In the genomic region with DNA sequence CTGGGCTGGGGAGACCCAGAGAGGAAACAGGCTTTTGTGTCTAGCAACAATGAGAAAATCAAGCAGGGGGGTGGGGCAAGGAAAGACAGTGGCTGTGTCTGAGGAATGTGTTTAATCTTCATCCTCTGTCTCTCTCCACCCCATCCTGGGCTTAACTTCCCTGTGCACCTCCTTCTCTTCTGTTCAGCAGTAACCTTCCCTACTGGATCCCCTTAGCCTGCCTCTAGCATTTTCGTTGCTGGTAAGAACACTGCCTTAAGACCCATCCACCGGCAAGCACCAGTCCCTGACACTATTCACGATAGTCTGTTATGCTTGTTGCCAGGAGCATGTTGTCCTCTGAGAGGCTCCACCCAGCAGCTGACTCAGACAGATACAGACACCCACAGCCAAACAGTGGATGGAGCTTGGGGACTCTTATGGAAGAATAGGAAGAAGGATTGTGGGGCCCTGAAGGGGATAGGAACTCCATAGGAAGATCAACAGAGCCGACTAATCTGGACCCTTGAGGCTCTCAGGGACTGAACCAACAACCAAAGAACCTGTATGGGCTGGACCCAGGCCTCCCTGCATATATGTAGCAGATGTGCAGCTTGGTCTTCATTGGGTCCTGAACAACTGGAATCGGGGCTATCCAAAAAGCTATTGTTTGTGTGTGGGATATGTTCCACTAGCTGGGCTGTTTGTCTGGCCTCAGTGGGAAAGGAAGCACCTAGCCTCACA, we compare ENCODE assay signal across 9 mouse cellular contexts. TPM values are rescaled to one million over a fixed set of nuclear protein-coding genes. Genes with fewer than 3 reads are reported as not detected.
DNase-seq lines count a peak whose midpoint lies in the region; ATAC-seq lines count a peak whose summit lies in the region.
"Had no signal": no experiment of that assay in that cellular context is flagged by ENCODE, and none has a peak within 500 bp of the region (broad histone marks: within the 10 kb centered on the region; RNA-seq: fewer than 3 reads in every experiment).

No protein-coding gene starts in this region.

- 30% methylated on average over 5 of the region's 5 CpGs for WGBS in liver, embryonic 12.5 days (ENCODE audit: insufficient replicate concordance)

- peak overlapping the region; percentile 77 for H3K27ac ChIP-seq in liver, embryonic 12.5 days

- H3K4me3 ChIP-seq in liver, embryonic 12.5 days: peak overlapping the region; percentile 10; the same call in 1 of the 2 replicates

- no peaks in the 10 kb centered on the region for H3K9me3 ChIP-seq in liver, embryonic 12.5 days (replicated peaks)

- no peaks in the 10 kb centered on the region for H3K36me3 ChIP-seq in liver, embryonic 12.5 days

- peaks cover 39% of the 10 kb centered on the region for H3K4me1 ChIP-seq in liver, embryonic 12.5 days

- peak; percentile 90 for ATAC-seq in liver, embryonic 12.5 days
- ATAC-seq: forebrain, embryonic 16.5 days had no signal

- H3K9ac ChIP-seq in liver, embryonic 12.5 days: peak overlapping the region; percentile 49

- no peaks in the 10 kb centered on the region for H3K27me3 ChIP-seq in liver, embryonic 12.5 days (replicated peaks)

- peak; percentile 55 for DNase-seq in adrenal gland, adult 2 months
- DNase-seq in adrenal gland, adult 18-20 months (ENCODE audit: low spot score in 2 of 2): no peak
- peak; percentile 65 for DNase-seq in 3T3-L1 (ENCODE audit: low read depth, low spot score)
- DNase-seq in heart, adult 8-10 months (ENCODE audit: low spot score): peak; percentile 57
- no peak for DNase-seq in right cerebral cortex, adult 2 months (ENCODE audit: low spot score in 2 of 2)
- DNase-seq in ovary, postnatal 10 days (ENCODE audit: low spot score): no peak
- no peak for DNase-seq in layer of hippocampus, postnatal 10 days (ENCODE audit: low spot score in 2 of 2)

- peak overlapping the region; percentile 63 for H3K4me2 ChIP-seq in liver, embryonic 12.5 days

RNA-seq across cellular contexts. Expression of a gene that starts 8.4 kb away (rescaled TPM):
- not detected for total RNA-seq in adrenal gland, adult 2 months (2021)
- 0.18 and 0.55 TPM in 2 replicates for polyA plus RNA-seq in adrenal gland, adult 2 months (2012; rRNA removed)
- not detected for total RNA-seq in adrenal gland, adult 18-20 months (2021)
- not detected for total RNA-seq in heart, adult 8-10 months (2022)
- polyA plus RNA-seq in liver, embryonic 12.5 days (2016; fragmentation: Nextera tagmentation; extraction: Ambion mirVana): 0.33 TPM in 1 of 2 replicates, not detected in the other
- total RNA-seq in layer of hippocampus, postnatal 10 days (2021): not detected
- polyA plus RNA-seq: forebrain, embryonic 16.5 days had no signal

RNA-seq across cellular contexts. Expression of a gene that starts 10.9 kb away (rescaled TPM):
- 100 to 1,000 TPM; 104 to 197 TPM for total RNA-seq in adrenal gland, adult 2 months (2021)
- polyA plus RNA-seq in adrenal gland, adult 2 months (2012; rRNA removed): 288 and 410 TPM in 2 replicates
- total RNA-seq in adrenal gland, adult 18-20 months (2021): 100 to 1,000 TPM; 121 to 161 TPM
- 10 to 100 TPM; 58.9 to 70.8 (median 66.9) TPM for total RNA-seq in heart, adult 8-10 months (2022)
- polyA plus RNA-seq in liver, embryonic 12.5 days (2016; fragmentation: Nextera tagmentation; extraction: Ambion mirVana): 260 and 267 TPM in 2 replicates
- 10 to 100 TPM; 27.1 to 37.0 TPM for total RNA-seq in layer of hippocampus, postnatal 10 days (2021)

RNA-seq across cellular contexts. Expression of a gene that starts 37.2 kb away (rescaled TPM):
- 1,000 to 10,000 TPM; 1,973 to 2,851 TPM for total RNA-seq in adrenal gland, adult 2 months (2021)
- 197 and 291 TPM in 2 replicates for polyA plus RNA-seq in adrenal gland, adult 2 months (2012; rRNA removed)
- total RNA-seq in adrenal gland, adult 18-20 months (2021): 1,000 to 10,000 TPM; 2,801 to 2,860 TPM
- 1,000 to 10,000 TPM; 1,121 to 1,613 (median 1,357) TPM for total RNA-seq in heart, adult 8-10 months (2022)
- 1,007 and 1,098 TPM in 2 replicates for polyA plus RNA-seq in liver, embryonic 12.5 days (2016; fragmentation: Nextera tagmentation; extraction: Ambion mirVana)
- total RNA-seq in layer of hippocampus, postnatal 10 days (2021): 1,000 to 10,000 TPM; 1,612 to 1,800 TPM

RNA-seq across cellular contexts. Expression of a gene that starts 46.6 kb away (rescaled TPM):
- 10 to 100 TPM; 43.6 to 59.7 TPM for total RNA-seq in adrenal gland, adult 2 months (2021)
- 167 and 198 TPM in 2 replicates for polyA plus RNA-seq in adrenal gland, adult 2 months (2012; rRNA removed)
- total RNA-seq in adrenal gland, adult 18-20 months (2021): 10 to 100 TPM; 28.1 to 44.2 TPM
- total RNA-seq in heart, adult 8-10 months (2022): 10 to 100 TPM; 23.1 to 27.9 (median 25.3) TPM
- polyA plus RNA-seq in liver, embryonic 12.5 days (2016; fragmentation: Nextera tagmentation; extraction: Ambion mirVana): 69.1 and 72.5 TPM in 2 replicates
- total RNA-seq in layer of hippocampus, postnatal 10 days (2021): 10 to 100 TPM; 47.4 TPM

RNA-seq across cellular contexts. Expression of a gene that starts 48.8 kb away (rescaled TPM):
- under 1 TPM; 0.59 to 0.95 TPM for total RNA-seq in adrenal gland, adult 2 months (2021)
- polyA plus RNA-seq in adrenal gland, adult 2 months (2012; rRNA removed): 0.03 TPM in 1 of 2 replicates, not detected in the other
- under 1 TPM; 0.19 to 0.40 TPM for total RNA-seq in adrenal gland, adult 18-20 months (2021)
- total RNA-seq in heart, adult 8-10 months (2022): under 1 TPM in 1 of 4 experiments, not detected in 3; 0.97 TPM
- 0.38 and 0.39 TPM in 2 replicates for polyA plus RNA-seq in liver, embryonic 12.5 days (2016; fragmentation: Nextera tagmentation; extraction: Ambion mirVana)
- total RNA-seq in layer of hippocampus, postnatal 10 days (2021): 1 to 10 TPM; 1.1 to 1.3 TPM

Comparison
In these comparisons a context has a peak if more than half of its experiments do, and no peak if none do; other contexts are left out.
1. DNase-seq: peak in adrenal gland, adult 2 months (single experiment), 3T3-L1 (single experiment) and heart, adult 8-10 months (single experiment); none in adrenal gland, adult 18-20 months (0 of 2), right cerebral cortex, adult 2 months (0 of 2), ovary, postnatal 10 days (single experiment) and layer of hippocampus, postnatal 10 days (0 of 2).